Mouse (Mus musculus): ENCODE data around the gene Tesmin.
A peak's percentile ranks its signal among the peaks of the same experiment; 100 is the strongest.

Gene Tesmin

DNA sequence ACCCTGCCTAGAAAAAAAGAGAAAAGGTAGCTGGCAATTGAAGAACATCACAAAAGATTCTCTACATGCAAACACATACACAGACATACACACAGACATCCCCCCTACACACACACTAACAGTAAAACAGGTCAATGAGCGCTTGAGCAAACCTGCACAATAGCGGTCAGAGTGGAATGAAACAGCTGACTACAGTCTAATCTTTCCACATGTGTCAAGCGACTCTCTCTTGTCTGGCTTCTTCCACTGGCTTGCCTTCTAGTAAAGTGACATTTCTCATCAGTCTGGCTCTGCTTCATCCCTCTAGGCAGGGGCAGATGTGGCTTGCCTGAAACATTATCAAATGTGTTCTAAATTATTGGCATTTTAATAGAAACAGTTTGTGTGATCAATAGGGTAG, 5.6 kb downstream of the Tesmin start:
- no peak for DNase-seq (ENCODE audit: low spot score)

- DNase-seq (ENCODE audit: low spot score), result no peak
These were observed 11.4 kb downstream of the Tesmin start for GRCm38 (mm10) chr19:3400057-3400456.

DNA sequence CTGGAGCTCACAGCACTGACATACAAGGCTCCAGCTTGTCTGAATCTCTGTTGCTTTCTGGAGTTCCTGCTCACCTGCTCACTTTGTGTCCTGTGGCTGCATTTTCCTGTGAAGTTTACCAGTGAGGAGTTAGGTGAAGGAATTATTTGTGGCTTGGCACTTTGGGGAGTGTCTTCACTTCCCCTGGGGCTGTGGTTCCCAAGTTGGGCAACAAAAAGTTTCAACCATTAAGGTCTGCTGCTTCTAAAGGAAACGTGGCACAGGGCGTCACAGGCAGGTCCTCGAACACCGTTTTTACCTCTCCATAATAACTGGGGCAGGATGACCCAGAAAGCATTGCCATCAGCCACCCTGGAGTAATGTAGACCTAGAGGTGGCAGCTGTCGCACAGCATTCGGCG, 12.8 kb downstream of the Tesmin start:
- DNase-seq (ENCODE audit: low spot score), result no peak

DNA sequence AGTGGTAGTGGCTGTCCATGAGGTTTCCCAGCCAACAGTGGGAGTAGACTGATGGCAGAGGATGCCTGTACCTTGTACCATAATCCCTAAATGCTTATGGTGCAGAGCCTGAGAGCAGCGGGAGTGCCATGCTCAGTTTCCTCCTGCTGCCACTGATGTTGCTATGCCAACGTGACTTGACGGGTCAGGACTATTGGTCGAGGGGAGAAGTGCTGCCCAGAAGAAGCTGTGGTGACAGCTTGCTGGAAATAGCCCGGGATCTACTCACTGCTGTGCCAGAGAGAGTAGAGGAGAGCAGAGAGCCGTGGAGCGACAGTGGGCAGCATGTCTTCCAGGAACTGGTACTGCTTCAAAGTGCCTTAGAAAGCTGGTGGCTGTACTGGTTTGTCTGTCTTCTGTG, 13.3 kb downstream of the Tesmin start:
- DNase-seq (ENCODE audit: low spot score), result no peak

GRCm38 (mm10) chr19:3402390-3402789, 13.7 kb downstream of the Tesmin start:
- DNase-seq (ENCODE audit: low spot score), result no peak

DNA sequence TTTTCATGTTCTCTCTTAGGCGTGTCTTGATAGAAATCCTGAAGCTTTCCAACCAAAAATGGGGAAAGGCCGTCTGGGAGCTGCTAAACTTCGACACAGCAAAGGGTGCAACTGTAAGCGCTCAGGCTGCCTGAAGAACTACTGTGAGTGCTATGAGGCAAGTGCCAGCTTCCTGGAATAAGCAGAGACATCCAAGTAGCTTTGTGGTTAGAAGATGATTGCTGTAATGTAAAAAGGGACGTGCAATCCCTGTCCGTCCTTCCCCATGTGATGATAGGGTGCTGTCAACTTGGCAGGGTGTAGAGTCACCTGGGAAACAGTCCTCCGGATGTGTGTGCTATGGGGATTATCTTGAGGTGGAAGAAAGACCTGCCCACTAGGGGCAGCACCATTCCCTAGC, 15.4 kb downstream of the Tesmin start:
- DNase-seq (ENCODE audit: low spot score), result no peak

- no peak for DNase-seq (ENCODE audit: low spot score)
These were observed 17.0 kb downstream of the Tesmin start for GRCm38 (mm10) chr19:3405531-3406281.

DNA sequence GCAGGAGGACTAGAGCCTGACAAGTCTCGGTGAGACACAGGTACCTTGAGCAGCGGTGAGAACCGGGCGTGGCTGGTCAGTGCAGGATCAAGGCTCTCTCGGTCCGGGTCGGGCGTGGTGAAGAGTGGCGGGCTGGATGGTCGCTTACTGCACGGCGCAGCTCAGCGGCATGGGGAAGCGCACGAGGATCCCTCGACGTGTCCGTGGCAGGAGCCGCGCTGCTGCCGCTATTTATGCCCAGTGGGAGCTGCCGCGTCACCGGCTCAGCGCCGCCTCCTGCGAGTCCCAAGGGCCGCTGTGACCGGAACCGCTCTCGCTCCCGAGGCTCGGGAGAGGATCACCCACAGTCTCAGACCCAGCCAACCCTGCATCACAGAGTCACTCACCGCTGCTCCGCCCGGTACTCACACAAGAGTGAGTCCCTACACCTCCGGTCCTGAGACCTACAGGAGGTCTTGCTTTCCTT, 25.6 kb downstream of the Tesmin start, which contains the start of gene Gal:
TSS of gene Gal (minus strand) at position 277 of the 466 bp plus-strand sequence.
- DNase-seq (ENCODE audit: low spot score), result no peak

GRCm38 (mm10) chr19:3419251-3419650, 30.6 kb downstream of the Tesmin start:
- DNase-seq (ENCODE audit: low spot score), result peak; percentile 24

GRCm38 (mm10) chr19:3422488-3422887, 33.8 kb downstream of the Tesmin start:
- DNase-seq (ENCODE audit: low spot score), result no peak

- DNase-seq (ENCODE audit: low spot score), result no peak
These were observed 34.3 kb downstream of the Tesmin start for GRCm38 (mm10) chr19:3422981-3423380.

DNA sequence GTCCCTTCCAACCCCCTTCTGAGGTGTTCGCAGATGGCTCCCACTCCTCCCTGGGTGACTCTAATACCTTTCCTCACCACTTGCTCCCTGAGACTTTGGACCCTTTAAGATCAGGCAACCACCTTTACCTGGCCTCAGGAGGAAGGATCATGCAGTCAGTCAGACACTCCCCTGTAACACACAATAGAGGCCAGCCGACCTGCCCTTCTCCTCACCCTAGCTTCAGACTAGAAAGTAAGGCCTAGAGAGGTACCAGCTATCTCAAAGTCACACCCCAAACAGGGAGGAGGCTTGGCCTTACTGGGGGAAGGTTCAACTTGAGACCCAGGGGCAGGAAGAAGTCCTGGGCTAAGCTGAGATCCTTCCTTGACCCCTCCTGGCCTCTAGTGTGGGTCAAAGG, 35.6 kb downstream of the Tesmin start:
- DNase-seq (ENCODE audit: low spot score), result no peak

- DNase-seq (ENCODE audit: low spot score), result no peak
These were observed 39.6 kb downstream of the Tesmin start for GRCm38 (mm10) chr19:3428057-3428830.

DNA sequence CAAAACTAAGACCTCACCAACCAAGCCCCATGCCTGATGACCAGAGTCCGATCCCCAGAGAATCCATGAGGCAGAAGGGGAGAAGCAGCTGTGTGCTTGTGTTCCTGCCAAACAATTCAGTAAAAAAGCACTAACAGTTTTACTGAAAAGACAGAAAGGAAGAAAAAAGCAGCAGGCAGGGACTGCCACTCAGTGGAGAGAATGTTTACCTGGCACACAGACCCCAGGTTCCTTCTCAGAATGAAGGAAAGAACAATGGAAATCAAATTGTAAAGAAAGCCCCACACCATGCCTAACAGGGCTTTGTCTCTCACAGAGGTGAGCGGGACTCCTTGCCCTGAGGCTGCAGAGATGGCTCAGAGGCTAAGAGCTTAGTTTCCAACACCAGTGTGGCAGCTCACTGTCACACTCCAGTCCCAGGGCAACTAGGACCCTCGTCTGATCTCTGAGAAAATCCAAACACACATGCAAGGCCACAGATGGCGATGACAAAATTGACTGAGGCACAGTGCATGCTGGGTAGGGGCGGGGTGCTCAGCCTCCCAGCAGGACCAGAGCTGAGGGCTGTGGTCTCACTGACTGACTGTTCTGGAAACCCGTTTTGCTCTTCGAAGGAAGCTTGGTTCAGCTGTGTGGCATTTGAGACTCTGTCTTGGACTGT, 40.6 kb downstream of the Tesmin start:
- no peak for DNase-seq (ENCODE audit: low spot score)

GRCm38 (mm10) chr19:3431066-3431465, 42.4 kb downstream of the Tesmin start:
- DNase-seq (ENCODE audit: low spot score), result no peak

DNA sequence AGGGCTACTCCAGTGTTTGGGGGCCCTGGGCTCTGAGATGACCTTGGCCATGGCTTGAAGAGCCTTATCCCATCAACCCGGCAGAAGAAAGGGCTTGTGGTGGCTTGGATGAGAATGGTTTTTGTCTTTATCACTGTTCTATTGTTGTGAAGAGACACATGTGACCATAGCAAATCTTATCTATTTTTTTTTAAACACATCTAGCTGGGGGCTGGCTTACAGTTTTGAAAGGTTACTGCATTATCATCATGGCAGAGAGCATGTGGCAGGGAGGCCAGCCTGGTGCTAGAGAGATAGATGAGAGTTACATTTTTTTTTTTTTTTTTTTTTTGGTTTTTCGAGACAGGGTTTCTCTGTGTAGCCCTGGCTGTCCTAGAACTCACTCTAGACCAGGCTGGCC, 43.3 kb downstream of the Tesmin start:
- DNase-seq (ENCODE audit: low spot score), result no peak

- DNase-seq (ENCODE audit: low spot score), result no peak
These were observed 45.5 kb downstream of the Tesmin start for GRCm38 (mm10) chr19:3434124-3434523.

DNA sequence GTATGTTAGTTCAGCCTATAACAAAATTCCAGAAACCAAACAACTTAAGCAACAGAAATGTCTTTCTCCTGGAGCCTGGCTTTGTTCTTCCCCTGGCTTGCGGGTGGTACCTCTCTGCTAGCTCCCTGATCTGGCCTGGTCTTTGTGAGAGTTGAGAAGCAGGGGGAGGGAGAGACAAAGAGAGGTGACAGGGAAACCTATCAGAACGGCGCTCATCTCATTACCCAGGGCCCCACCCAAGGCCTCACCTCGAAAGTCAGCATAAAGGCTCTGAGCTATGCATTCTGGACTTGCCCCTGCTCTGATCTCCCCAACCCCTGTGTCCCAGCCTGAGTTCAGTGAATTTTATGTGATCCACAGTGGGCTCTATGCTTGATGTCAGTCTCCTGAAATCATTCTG, 46.0 kb downstream of the Tesmin start:
- no peak for DNase-seq (ENCODE audit: low spot score)

DNA sequence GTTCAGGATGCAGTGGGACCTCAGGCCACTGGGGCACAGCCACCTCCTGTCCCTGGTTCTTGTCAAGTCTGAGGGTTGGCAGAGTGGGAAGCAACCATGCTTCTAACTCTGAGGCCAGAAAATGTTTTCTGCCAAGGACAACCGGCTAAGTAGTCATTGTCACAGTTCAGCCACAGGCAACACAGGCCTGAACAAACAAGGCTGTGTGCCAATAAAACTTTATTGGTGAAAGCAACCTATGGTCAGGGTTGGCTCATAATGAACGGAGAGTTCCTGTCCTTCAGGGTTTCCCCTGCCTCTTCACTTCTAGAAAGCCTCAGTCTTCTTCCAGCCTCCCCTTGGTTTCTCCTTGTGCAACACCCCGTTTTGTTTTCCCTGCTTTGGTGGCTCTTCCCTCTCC, 47.2 kb downstream of the Tesmin start:
- no peak for DNase-seq (ENCODE audit: low spot score)

DNA sequence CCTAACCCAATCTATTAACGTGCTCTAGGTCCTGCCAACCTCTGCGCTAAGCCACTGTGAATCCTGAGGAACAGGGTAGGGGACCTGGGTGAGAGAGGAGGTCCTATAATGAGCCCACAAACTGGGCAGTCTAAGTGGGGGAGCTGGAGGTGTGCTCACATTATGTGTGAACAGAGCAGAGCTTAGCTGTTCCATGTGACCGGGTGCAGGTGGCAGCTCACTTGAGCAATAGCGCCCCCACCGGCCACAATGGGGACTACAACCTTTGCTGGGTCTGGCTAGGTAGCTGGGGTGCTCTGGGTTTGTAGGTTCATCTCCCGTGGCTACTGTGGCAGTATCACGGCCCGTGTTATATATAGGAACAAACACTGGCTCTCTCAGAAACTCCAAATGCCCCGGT, 48.2 kb downstream of the Tesmin start:
- no peak for DNase-seq (ENCODE audit: low spot score)

GRCm38 (mm10) chr19:3437980-3438379, 49.3 kb downstream of the Tesmin start:
- DNase-seq (ENCODE audit: low spot score), result no peak

- DNase-seq (ENCODE audit: low spot score), result no peak
These were observed 52.0 kb downstream of the Tesmin start for GRCm38 (mm10) chr19:3440667-3441066.

DNA sequence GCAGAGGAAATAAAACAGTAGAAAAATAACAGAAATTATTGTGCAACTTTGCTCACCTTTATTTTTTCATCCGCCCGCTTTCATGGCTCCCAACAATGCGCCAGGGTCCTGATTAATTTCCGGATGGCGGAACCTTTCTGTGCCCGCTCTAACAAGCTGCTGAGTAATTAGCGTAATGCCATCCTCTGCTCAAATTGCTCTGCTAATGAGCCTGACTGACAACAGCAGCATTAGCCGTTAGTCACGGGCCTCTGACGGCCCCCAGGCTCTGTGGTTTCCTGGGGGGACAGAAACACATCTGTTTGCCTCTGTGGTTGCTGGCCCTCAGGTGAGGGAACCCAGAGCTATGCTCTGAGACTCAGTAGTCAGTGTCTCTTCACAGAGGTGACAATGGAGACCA, 52.4 kb downstream of the Tesmin start:
- no peak for DNase-seq (ENCODE audit: low spot score)
